Mouse (Mus musculus): ENCODE results near the gene Rpl36al.
"Not testable (repeated sequence)": the region's sequence is repeated elsewhere in the genome, so short reads cannot be mapped to it uniquely, and the experiment has no call there.

The Rpl36al gene

DNA sequence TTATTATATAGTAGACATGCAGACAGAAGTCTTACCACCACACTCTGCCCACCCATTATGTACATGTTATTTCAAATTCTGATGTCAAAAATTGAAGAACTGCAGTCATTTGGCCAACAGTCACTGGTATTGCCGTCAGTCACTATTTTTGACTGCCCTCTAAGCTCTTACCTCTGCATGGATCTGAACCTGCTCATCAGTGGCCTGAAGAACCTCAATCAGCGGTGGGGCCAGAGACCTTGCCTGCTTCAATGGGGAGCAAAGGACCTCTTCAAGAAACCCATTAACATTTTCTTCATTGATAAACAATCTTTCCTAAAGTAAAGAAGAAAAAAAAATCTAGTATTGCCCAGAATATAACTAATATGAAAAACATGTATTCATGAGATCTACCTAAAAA is 8.8 kb upstream of the Rpl36al start:
- no peak for DNase-seq (ENCODE audit: low spot score)

- no peak for DNase-seq (ENCODE audit: low spot score)
Observed at GRCm38 (mm10) chr12:69191396-69191795, 7.5 kb upstream of the Rpl36al start.

DNA sequence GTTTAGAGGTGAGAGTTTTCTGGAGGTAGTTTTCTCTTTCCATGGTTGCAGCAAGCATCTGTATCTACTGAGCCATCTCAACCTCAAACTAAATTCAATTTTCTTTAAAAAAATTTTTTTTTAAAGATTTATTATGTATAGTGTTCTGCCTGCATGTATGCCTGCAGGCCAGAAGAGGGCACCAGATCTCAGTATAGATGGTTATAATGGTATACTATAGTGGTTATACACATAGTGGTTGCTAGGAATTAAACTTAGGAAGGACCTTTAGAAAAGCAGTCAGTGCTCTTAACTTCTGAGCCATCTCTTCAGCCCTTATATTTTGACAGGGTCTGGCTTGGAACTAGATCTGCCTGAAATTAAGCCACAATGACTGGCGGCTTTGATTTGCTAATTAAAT is 6.6 kb upstream of the Rpl36al start:
- DNase-seq (ENCODE audit: low spot score), result no peak

DNA sequence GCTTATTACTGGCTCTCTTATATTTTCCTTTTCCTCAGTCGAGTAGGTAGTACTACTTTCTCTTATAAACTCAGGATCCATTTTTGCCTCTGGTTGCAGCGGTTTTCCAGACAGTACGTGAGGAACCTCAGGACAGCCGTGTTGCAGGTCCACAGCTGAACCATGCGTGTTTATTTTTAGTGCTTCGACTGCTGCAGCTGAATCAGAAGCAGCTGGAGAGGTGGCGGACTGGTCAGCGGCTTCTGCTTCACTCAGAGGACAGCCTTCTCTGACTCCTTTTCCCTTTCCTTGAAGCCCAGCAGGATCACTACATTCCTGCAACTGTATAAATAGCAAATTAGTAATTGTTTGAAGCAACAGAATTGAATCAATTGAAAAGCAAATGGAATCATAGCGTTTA is 6.2 kb upstream of the Rpl36al start:
- no peak for DNase-seq (ENCODE audit: low spot score)

DNA sequence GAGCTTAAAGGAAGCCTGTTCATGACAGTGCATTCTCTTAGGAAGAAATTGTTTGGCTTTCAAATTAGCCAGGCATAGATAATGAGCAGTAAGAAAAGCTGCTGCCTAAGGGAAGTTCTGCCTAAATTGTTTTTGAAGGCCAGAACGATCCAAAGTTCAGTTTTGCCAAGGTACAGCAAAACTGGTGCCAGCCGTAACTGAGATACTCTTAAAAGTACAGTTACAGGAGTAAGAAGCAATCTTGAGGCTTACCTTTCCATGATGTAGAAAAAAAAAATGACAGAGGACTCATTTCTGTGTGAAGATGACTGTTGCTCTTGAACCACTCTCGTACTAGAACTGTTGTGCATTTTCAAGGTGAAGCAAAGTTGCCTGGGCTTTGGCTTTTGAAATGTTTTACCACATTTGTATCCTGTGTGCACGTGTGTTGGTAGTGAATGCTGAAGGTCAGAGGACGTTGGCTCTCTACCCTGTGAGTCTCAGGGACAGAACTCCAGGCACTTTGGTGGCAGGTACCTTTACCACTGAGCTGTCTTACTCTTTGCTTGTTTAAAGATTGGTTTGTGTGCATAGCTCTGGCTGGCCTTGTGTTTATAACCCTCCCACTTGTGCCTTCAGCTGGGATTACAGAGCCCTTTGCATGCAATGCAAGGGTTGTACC is 3.1 kb upstream of the Rpl36al start:
- no peak for DNase-seq (ENCODE audit: low spot score)

- DNase-seq (ENCODE audit: low spot score), result no peak
Observed at GRCm38 (mm10) chr12:69185371-69185770, 1.5 kb upstream of the Rpl36al start.

GRCm38 (mm10) chr12:69184342-69185295 is 736 bp upstream of the Rpl36al start:
- DNase-seq (ENCODE audit: low spot score), result peak; percentile 56

DNA sequence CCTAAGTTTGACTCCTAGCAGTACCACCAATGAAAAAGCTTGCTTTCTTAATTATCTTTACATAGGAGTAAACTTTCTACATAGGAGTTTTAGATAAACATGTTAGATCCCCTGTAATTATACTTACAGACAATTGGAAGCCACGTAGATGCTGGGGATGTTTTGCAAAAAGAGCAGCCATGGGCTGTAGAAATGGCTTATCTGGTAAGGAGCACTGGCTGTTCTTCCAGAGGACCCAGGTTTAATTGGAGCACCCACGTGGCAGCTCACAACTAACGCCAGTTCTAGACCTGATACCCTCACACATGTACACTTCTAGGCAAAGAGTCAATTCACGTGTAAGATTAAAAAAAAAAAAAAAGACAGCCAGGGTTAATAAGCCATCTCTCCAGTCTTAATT is 2.1 kb downstream of the Rpl36al start:
- DNase-seq (ENCODE audit: low spot score), result no peak

- no peak for DNase-seq (ENCODE audit: low spot score)
Observed at GRCm38 (mm10) chr12:69179371-69179770, 4.5 kb downstream of the Rpl36al start.

- DNase-seq (ENCODE audit: low spot score), result no peak
Observed at GRCm38 (mm10) chr12:69177526-69177925, 6.4 kb downstream of the Rpl36al start.

GRCm38 (mm10) chr12:69175975-69176374 is 7.9 kb downstream of the Rpl36al start:
- no peak for DNase-seq (ENCODE audit: low spot score)

DNA sequence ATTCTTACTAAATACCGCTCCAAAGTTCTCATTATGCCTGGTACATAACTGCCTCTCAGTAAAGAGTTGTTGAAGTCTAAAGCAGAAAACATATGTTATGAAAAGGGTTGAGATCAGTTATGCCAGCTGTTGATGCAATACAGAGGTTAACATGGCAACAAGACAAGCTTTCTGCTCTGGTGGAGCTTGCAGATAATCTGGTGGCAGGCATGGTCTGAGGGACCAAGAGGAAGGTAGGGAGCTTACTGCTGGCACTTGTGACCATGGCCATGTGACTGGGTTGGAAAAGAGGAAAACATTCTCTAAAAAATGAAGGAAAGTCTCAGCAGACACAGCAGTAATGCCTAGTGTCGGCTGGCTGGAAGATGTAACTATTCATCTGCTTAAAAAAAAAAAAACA is 12.6 kb downstream of the Rpl36al start:
- no peak for DNase-seq (ENCODE audit: low spot score)

DNA sequence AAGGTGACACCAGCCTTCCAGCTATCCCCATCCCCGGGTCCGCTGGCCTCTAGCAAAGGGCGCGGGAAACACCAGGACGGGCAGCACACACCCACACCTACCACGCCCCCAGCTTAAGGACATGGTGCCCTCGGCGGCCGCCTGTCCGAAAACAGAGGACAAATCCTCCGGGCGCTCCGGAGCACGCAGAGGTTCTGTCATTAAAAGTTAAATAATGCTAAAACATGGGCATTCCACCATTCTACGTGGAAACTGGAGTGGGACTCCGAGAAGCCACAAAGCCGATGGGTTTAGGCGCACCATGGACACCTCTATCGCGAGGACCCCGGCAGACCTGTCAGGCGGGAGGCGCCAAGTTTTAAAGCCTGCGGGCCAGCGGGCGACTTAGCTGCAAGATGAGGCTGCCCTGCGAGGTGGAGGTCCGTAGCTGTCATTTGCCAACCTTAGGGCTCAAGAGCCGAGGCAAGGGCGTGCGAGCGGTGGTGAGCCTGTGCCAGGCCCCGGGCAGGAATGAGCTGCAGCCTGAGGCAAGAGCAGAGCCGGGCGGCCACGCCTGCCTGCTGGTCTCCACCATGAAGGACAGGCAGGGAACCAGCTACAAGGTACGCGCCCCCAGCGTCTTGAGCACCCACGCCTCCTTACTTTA is 15.3 kb downstream of the Rpl36al start, which contains the start of gene Lrr1:
Lrr1 (plus strand) TSS at position 354 of the 646 bp plus-strand sequence.
- peak; percentile 84 for DNase-seq (ENCODE audit: low spot score)

DNA sequence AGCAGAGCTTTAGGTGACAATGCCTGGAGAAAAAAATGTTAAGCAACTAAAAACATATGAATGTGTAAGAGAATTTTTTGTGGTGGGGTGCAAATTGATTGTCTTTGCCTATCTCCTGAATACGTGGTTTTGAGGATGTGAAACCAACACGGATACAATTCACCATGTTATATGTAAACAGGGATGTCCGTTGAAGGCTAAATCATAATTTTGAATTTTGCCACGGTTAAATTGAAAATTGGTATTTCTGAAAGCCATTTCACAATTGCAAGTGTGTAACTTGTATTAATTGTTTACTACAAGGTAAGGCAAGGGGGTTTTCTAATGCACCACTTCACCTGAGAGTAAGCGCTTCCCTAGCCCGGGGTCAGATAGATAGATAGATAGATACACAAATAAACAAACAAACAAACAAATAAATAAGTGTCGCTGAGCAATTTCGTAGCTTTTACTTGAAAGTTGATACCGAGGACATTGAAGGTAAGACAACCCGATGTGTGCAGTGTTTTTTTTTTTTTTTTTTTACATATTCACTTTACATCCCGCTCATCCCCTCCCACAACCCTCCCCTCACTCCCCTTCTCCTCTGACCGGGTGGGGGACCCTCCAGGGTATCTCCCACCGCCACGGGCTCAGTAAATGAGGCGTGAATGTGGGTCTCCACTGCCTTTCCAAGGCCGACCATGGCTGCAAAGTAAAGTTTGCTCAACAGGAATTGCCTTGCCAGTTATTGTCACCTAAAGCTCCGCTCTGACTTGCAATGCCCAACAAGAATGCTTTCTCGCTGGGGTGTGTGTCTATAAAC is 16.0 kb downstream of the Rpl36al start:
- no peak for DNase-seq (ENCODE audit: low spot score)

- DNase-seq (ENCODE audit: low spot score), result not testable (repeated sequence)
Observed at GRCm38 (mm10) chr12:69166861-69167581, 16.9 kb downstream of the Rpl36al start.

- peak; percentile 22 for DNase-seq (ENCODE audit: low spot score)
Observed at GRCm38 (mm10) chr12:69164904-69165303, 19.0 kb downstream of the Rpl36al start.

DNA sequence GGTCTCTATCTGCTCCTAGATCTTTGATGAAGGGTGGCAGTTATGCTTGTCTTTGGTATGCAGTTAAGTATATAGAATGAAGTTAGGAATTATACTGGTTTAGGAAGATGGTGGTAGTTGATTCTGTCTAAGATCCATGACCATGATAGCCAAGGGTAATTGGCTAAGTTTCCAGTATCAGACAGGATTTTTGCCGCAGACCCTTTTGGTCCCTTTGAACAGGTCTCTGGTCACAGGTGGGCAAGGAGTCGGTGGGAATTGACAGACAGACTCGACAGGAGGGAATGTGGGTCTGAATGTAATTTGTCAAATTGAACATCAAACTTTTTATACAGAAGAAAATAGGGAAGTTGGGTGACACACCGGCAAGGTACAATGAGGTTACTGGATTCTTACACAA is 20.3 kb downstream of the Rpl36al start:
- DNase-seq (ENCODE audit: low spot score), result not testable (repeated sequence)

DNA sequence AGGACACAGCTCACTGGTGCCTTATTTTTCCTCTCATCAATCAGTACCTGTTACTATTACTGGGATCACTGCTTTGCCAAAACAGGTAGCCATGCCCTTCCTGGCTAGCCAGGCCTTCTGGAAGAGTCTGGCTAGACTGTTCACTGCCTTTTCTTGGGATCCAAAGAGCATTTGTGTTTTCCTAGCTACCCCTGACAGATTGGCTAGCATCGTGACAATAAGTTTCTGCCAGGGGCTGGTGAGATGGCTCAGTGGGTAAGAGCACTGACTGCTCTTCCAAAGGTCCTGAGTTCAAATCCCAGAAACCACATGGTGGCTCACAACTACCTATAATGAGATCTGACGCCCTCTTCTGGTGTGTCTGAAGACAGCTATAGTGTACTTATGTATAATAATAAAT is 23.2 kb downstream of the Rpl36al start:
- DNase-seq (ENCODE audit: low spot score), result not testable (repeated sequence)

DNA sequence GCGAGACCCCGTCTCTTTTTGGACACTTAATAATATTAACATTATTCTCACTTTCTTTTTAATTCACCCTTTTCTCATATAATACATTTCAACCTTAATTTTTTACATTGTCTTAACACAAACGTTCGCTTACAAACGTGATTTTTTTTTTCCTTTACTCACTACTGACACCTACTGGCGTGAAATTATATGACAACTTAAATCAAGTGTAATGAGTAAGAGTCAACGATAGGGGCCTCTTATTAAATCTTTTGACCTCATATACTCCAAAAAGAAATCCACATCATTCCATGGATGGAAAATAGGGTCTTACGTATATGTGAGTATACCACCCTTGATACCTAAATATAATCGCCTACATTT is 24.3 kb downstream of the Rpl36al start:
- DNase-seq (ENCODE audit: low spot score), result no peak

GRCm38 (mm10) chr12:69158765-69159577 is 24.9 kb downstream of the Rpl36al start, which contains the start of gene Rps29:
Rps29 (minus strand) TSS chr12:69159186.
- peak; percentile 96 for DNase-seq (ENCODE audit: low spot score)

Measured in urinary bladder, postnatal 14 days (tissue).